Mouse (Mus musculus) MEL (cell line): ENCODE measurements around the gene Zbtb8os.

Experiments
- CTCF ChIP-seq, 3 experiments: IDR thresholded peaks in 2 of 3; conservative IDR thresholded peaks in 1 of 3; 2 replicates each; pipeline ENCODE4 v1.5.1; 2011 to 2012; ENCODE audit warnings: low read length in 3 of 3, low read depth in 2 of 3, mild to moderate bottlenecking in 2 of 3, improper control_type of control experiment in 1 of 3, inconsistent platforms in 1 of 3, mixed read lengths in 1 of 3, moderate library complexity in 1 of 3; ENCODE audit not compliant: control insufficient read depth in 1 of 3, insufficient read depth in 1 of 3, poor library complexity in 1 of 3, severe bottlenecking in 1 of 3
- EP300 ChIP-seq, 2 experiments: IDR thresholded peaks; 2 replicates each; pipeline ENCODE4 v1.6.1; 2011; ENCODE audit warnings: improper control_type of control experiment in 2 of 2, low read length in 2 of 2, low read depth in 1 of 2, mild to moderate bottlenecking in 1 of 2
- NELFE ChIP-seq: IDR thresholded peaks from 2 replicates; pipeline ENCODE4 v1.6.1; 2011; ENCODE audit warnings: low read depth, low read length, improper control_type of control experiment
- POLR2A ChIP-seq, 2 experiments: IDR thresholded peaks; 2 replicates each; pipeline ENCODE4 v1.6.1; 2011 to 2012; ENCODE audit warnings: low read length in 2 of 2, mild to moderate bottlenecking in 2 of 2, control low read depth in 1 of 2, improper control_type of control experiment in 1 of 2, low read depth in 1 of 2, moderate library complexity in 1 of 2; ENCODE audit not compliant: control insufficient read depth in 1 of 2, insufficient read depth in 1 of 2, poor library complexity in 1 of 2
- TCF12 ChIP-seq: IDR thresholded peaks from 2 replicates; pipeline ENCODE4 v1.6.1; 2014; ENCODE audit warnings: low read depth, mild to moderate bottlenecking, inconsistent platforms, low read length, improper control_type of control experiment, moderate library complexity
- UBTF ChIP-seq: IDR thresholded peaks from 2 replicates; pipeline ENCODE4 v1.6.1; 2012; ENCODE audit warnings: low read depth, mild to moderate bottlenecking, inconsistent platforms, low read length, improper control_type of control experiment, moderate library complexity, borderline replicate concordance; ENCODE audit not compliant: insufficient read depth
- ZMIZ1 ChIP-seq: IDR thresholded peaks from 2 replicates; pipeline ENCODE4 v1.6.1; 2012; ENCODE audit warnings: low read depth, mild to moderate bottlenecking, inconsistent platforms, low read length, improper control_type of control experiment, moderate library complexity

GRCm38 (mm10) chr4:129383586-129383985, 48.1 kb downstream of the Zbtb8os start:
- TF ChIP-seq CTCF (IDR thresholded peaks at IDR 0.05 in 2 of 3, conservative IDR thresholded peaks at IDR 0.05 in 1 of 3; ENCODE audit: control insufficient read depth in 1 of 3, insufficient read depth in 1 of 3, low read depth in 2 of 3, low read length in 3 of 3, poor library complexity in 1 of 3, severe bottlenecking in 1 of 3) (no peak), NELFE (no peak), POLR2A (IDR thresholded peaks at IDR 0.05; ENCODE audit: control insufficient read depth in 1 of 2, insufficient read depth in 1 of 2, low read depth in 1 of 2, low read length in 2 of 2, poor library complexity in 1 of 2) (no peak), UBTF (no peak), ZMIZ1 (no peak), TCF12 (no peak), EP300 (IDR thresholded peaks at IDR 0.05; ENCODE audit: low read depth in 1 of 2, low read length in 2 of 2) (no peak)
